Mouse (Mus musculus): ENCODE measurements around the gene Plvap. TPM values are rescaled to one million over a fixed set of nuclear protein-coding genes. Genes with fewer than 3 reads are reported as not detected.

Plvap gene
- total and polyA plus RNA-seq, 3 experiments, result 22.1 to 42.9 (median 28.3) TPM

- intact Hi-C loops (cut with DNase I), result loop anchor here (1.0 kb wide), 1 partner anchor 10 kb away; no protein-coding TSS in a partner anchor
These were observed 3.9 kb downstream of the Plvap start for GRCm38 (mm10) chr8:71507589-71508104.

GRCm38 (mm10) chr8:71505979-71506378, 5.6 kb downstream of the Plvap start:
- Histone ChIP-seq H3K36me3 (ENCODE audit: control insufficient read depth, insufficient read depth, low read length) (no peaks in the 10 kb centered on the region), H3K4me1 (ENCODE audit: control insufficient read depth, insufficient read depth, low read length) (peaks cover 2% of the 10 kb centered on the region; the same call in 1 of the 2 replicates), H3K79me2 (replicated peaks; ENCODE audit: control insufficient read depth, insufficient read depth, low read length) (no peaks in the 10 kb centered on the region), H3K27me3 (ENCODE audit: control insufficient read depth, insufficient read depth, low read length) (no peaks in the 10 kb centered on the region), H3K4me3 (no peak overlapping the region), H3K27ac (no peak overlapping the region), H3K9ac (ENCODE audit: low read depth, low read length) (no peak overlapping the region)
- TF ChIP-seq EP300 (IDR thresholded peaks at IDR 0.05; ENCODE audit: insufficient read depth, low read depth, low read length) (no peak), POLR2A (IDR thresholded peaks at IDR 0.05; ENCODE audit: insufficient read depth, low read depth, low read length) (no peak), CTCF (IDR thresholded peaks at IDR 0.05) (no peak)
- intact Hi-C loops (cut with DNase I), result no loop called here
- peak; percentile 61 to 74 for DNase-seq
- 44% methylated on average over 4 of the region's 4 CpGs for WGBS

More at GRCm38 (mm10) chr8:71507589-71508104, 3.9 kb downstream of the Plvap start:
- Histone ChIP-seq H3K4me1 (ENCODE audit: control insufficient read depth, insufficient read depth, low read length) (peaks cover 2% of the 10 kb centered on the region; the same call in 1 of the 2 replicates), H3K27ac (peak overlapping the region; percentile 45), H3K27me3 (ENCODE audit: control insufficient read depth, insufficient read depth, low read length) (no peaks in the 10 kb centered on the region), H3K79me2 (replicated peaks; ENCODE audit: control insufficient read depth, insufficient read depth, low read length) (no peaks in the 10 kb centered on the region), H3K36me3 (ENCODE audit: control insufficient read depth, insufficient read depth, low read length) (no peaks in the 10 kb centered on the region), H3K4me3 (peak overlapping the region; percentile 53), H3K9ac (ENCODE audit: low read depth, low read length) (peak overlapping the region; percentile 42)
- no peak for TF ChIP-seq POLR2A (IDR thresholded peaks at IDR 0.05; ENCODE audit: insufficient read depth, low read depth, low read length)
- TF ChIP-seq CTCF (IDR thresholded peaks at IDR 0.05), result no peak
- TF ChIP-seq EP300 (IDR thresholded peaks at IDR 0.05; ENCODE audit: insufficient read depth, low read depth, low read length), result no peak
- under 1% methylated on average over 61 of the region's 61 CpGs for WGBS
- peak; percentile 83 to 90 for DNase-seq

- Histone ChIP-seq H3K27ac (no peak overlapping the region), H3K79me2 (replicated peaks; ENCODE audit: control insufficient read depth, insufficient read depth, low read length) (no peaks in the 10 kb centered on the region), H3K27me3 (ENCODE audit: control insufficient read depth, insufficient read depth, low read length) (no peaks in the 10 kb centered on the region), H3K9ac (ENCODE audit: low read depth, low read length) (no peak overlapping the region), H3K4me3 (no peak overlapping the region), H3K36me3 (ENCODE audit: control insufficient read depth, insufficient read depth, low read length) (no peaks in the 10 kb centered on the region), H3K4me1 (ENCODE audit: control insufficient read depth, insufficient read depth, low read length) (peaks cover 2% of the 10 kb centered on the region; the same call in 1 of the 2 replicates)
- intact Hi-C loops (cut with DNase I), result no loop called here
- WGBS, result 95% methylated on average over 4 of the region's 4 CpGs
- TF ChIP-seq POLR2A (IDR thresholded peaks at IDR 0.05; ENCODE audit: insufficient read depth, low read depth, low read length) (no peak), CTCF (IDR thresholded peaks at IDR 0.05) (no peak), EP300 (IDR thresholded peaks at IDR 0.05; ENCODE audit: insufficient read depth, low read depth, low read length) (no peak)
- no peak for DNase-seq
These were observed 6.2 kb downstream of the Plvap start for GRCm38 (mm10) chr8:71505326-71505725.

GRCm38 (mm10) chr8:71504349-71504748, 7.2 kb downstream of the Plvap start:
- TF ChIP-seq EP300 (IDR thresholded peaks at IDR 0.05; ENCODE audit: insufficient read depth, low read depth, low read length) (no peak), CTCF (IDR thresholded peaks at IDR 0.05) (no peak), POLR2A (IDR thresholded peaks at IDR 0.05; ENCODE audit: insufficient read depth, low read depth, low read length) (no peak)
- Histone ChIP-seq H3K36me3 (ENCODE audit: control insufficient read depth, insufficient read depth, low read length) (no peaks in the 10 kb centered on the region), H3K9ac (ENCODE audit: low read depth, low read length) (no peak overlapping the region), H3K4me3 (no peak overlapping the region), H3K79me2 (replicated peaks; ENCODE audit: control insufficient read depth, insufficient read depth, low read length) (no peaks in the 10 kb centered on the region), H3K4me1 (ENCODE audit: control insufficient read depth, insufficient read depth, low read length) (peaks cover 4% of the 10 kb centered on the region), H3K27me3 (ENCODE audit: control insufficient read depth, insufficient read depth, low read length) (no peaks in the 10 kb centered on the region), H3K27ac (no peak overlapping the region)
- intact Hi-C loops (cut with DNase I), result no loop called here
- 93% methylated on average over 4 of the region's 4 CpGs for WGBS
- DNase-seq, result no peak

GRCm38 (mm10) chr8:71498816-71499690, 12.5 kb downstream of the Plvap start:
- no peak for DNase-seq
- WGBS, result 36% methylated on average over 16 of the region's 16 CpGs
- no peak overlapping the region for H3K4me3 ChIP-seq
- H3K27me3 ChIP-seq (ENCODE audit: control insufficient read depth, insufficient read depth, low read length), result no peaks in the 10 kb centered on the region
- TF ChIP-seq CTCF (IDR thresholded peaks at IDR 0.05) (no peak), EP300 (IDR thresholded peaks at IDR 0.05; ENCODE audit: insufficient read depth, low read depth, low read length) (no peak), POLR2A (IDR thresholded peaks at IDR 0.05; ENCODE audit: insufficient read depth, low read depth, low read length) (no peak)
- no peak overlapping the region for H3K9ac ChIP-seq (ENCODE audit: low read depth, low read length)
- peaks cover 2% of the 10 kb centered on the region; the same call in 1 of the 2 replicates for H3K36me3 ChIP-seq (ENCODE audit: control insufficient read depth, insufficient read depth, low read length)
- peaks cover 29% of the 10 kb centered on the region for H3K4me1 ChIP-seq (ENCODE audit: control insufficient read depth, insufficient read depth, low read length)
- intact Hi-C loops (cut with DNase I), result loop anchor here (5.0 kb wide), 1 partner anchor 93 kb away; the partner anchor contains the start of gene Pgls
- no peaks in the 10 kb centered on the region for H3K79me2 ChIP-seq (replicated peaks; ENCODE audit: control insufficient read depth, insufficient read depth, low read length)
- peak overlapping the region; percentile 59 for H3K27ac ChIP-seq
